Mouse (Mus musculus) G1E (cell line): ENCODE measurements around the gene Pcp4.

Experiments
- CTCF ChIP-seq: IDR thresholded peaks from 2 replicates; pipeline ENCODE4 v1.5.1; 2012; ENCODE audit warnings: low read depth, low read length, inconsistent platforms, mixed read lengths
- GATA1 ChIP-seq: IDR thresholded peaks from 2 replicates; pipeline ENCODE4 v1.6.1; 2012; ENCODE audit warnings: borderline replicate concordance, low read length, inconsistent platforms, mixed read lengths
- TAL1 ChIP-seq: conservative IDR thresholded peaks from 2 replicates; pipeline ENCODE4 v1.6.1; 2012; ENCODE audit warnings: low read depth, low read length, inconsistent platforms, mixed read lengths

GRCm38 (mm10) chr16:96429046-96429445 is 38.4 kb upstream of the Pcp4 start:
- TF ChIP-seq CTCF (no peak), GATA1 (no peak), TAL1 (no peak)
